Mouse (Mus musculus): ENCODE data around the gene Oscp1. TPM values are rescaled to one million over a fixed set of nuclear protein-coding genes. Genes with fewer than 3 reads are reported as not detected.
A peak's percentile ranks its signal among the peaks of the same experiment; 100 is the strongest.

The Oscp1 gene
- total RNA-seq, 1 experiment from 2014 or later = 7.5 TPM

DNA sequence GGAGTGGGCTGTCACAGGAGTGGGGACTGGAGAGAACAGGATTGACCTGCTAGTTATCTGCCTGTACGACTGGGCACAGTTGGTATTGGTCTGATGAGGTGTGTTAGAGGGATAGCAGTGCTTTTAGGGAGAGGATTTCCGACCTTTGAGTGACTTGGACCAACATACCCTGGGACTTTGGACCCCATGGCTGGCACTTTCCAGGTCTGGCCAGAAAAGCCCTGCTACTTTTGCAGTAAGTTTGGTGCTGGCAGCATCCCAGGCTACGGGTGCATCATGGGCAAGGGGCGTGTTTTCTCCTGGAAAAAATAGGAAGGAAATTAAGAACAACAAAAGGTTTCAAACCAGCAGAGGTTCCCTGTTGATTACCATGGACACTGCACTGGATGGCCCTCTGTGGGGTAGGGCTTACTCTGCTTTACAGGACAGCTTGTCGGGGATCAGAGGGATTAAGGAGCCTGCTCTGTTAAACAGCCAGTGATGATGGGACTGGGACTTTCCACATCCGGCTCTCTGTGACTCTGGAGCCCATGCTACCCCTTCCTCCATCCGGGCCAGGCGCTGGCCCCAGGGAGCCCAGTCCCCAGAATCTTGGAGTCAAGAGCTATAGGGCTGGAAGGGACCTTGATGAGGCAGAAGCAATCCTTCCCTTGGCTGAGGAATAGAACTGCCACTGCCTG lies 49.8 kb downstream of the Oscp1 start:
- no peak for ATAC-seq (replicated peaks; ENCODE audit: low read depth, poor library complexity, severe bottlenecking)

DNA sequence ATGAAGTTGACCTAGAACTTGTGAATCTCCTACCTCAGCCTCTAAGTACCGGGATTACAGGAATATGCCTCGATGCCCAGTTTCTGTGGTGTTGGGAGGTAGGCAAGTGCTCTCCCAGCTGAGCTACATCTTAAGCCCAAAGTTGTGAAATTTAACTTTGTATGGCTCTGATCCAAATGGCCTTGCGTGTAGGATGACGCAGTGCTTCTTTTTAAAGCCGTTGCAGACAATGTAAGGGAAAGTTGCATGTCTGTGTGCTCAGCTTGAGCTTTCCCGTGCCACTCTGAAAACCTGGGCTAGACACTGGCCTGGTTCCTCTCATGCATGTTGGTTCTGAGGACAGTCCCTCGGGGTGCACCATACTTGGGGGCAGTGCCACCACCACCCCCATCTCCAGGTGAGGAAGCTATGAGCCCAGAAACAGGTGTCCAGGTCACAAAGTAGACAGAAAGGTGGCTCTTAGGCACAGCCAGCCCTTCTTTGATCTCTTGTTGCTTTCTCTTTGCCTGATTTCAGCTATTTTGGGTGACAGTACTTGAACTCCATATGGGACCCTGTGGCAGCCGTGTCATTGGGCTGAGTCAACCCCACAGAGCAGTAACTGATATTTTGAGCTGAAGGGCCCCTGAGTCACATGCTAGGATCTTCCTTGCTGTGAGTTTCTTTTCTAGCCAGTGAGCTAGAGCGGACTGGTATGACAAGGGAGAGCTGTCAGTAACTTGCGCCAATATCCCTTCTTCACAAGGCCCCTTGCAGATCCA lies 51.4 kb downstream of the Oscp1 start:
- no peak for ATAC-seq (replicated peaks; ENCODE audit: low read depth, poor library complexity, severe bottlenecking)

DNA sequence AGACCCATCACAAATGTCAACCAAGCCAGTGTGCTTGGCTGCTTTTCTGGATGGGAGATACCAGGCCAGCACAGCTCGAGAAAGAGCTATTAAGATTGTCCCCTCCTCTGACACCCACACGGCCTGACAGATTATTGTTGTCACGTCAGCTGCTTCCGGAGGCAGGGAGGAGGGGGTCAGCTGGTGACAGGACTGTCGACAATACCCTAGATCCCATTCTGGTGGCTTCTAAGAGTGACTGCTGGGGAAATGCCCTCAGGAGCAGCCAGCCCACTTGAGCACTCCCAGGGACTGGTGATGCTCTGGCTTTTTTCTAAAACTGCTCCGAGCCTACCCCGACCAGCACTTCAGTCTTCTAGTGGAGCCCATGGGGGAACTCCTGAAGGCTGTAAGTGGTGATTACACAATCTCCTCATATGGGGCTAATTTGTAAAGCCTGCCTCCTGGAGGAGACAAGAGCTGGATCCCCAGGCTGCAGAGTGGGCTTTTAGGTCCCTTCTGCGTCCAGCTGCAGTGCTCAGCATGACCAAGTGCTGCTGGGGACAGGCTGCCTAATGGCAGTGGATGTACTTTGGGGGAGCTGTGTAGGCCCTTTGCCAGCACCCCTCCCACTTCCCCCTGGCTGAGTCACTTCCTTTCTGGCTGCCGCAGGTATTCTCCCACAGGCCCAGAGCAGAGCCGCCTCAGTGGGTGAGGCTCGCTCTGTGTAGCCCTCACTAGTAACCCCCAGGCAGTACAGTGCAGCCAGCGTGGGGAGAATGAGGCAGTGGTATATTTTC lies 52.2 kb downstream of the Oscp1 start:
- ATAC-seq (replicated peaks; ENCODE audit: low read depth, poor library complexity, severe bottlenecking) = peak; percentile 75

DNA sequence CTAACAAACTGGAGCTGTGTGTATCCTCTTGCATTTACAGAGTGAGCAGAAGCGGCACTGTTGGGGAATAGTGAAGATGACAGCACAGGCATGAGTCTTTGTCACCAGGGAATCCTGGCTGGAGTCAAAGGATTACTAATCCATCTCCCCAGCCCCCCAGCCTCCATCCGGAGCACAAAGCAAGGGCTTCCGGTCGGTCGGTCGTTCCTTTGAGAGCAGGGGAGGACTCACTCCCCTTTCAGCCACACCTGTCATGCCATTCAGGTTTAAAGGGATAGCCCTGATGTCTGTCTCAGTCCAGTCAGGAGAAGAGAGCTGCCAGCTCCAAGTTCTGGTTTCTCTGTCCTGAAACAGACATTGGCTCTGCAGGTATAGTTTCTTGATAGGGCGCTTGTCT lies 52.8 kb downstream of the Oscp1 start:
- no peak for ATAC-seq (replicated peaks; ENCODE audit: low read depth, poor library complexity, severe bottlenecking)

DNA sequence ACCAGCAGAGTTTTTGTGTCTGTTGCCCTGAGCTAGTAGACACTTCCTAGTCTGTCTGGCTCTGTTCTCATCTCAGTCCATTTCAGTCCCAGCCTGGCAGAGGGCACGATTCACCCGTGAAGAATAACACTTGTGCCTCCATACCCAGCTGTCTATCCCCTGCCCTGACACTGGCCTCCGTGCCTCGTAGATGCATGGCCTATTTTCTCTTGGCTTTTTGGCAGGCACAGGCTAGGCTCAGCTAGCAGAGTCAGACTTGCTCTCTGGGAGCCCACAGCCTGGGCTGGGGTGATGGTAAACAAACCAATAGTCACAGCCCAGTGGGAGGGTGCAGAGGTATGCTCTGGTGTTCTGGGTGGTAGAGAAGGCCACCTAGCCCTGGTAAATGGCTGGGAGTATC lies 54.9 kb downstream of the Oscp1 start:
- ATAC-seq (replicated peaks; ENCODE audit: low read depth, poor library complexity, severe bottlenecking) = no peak

DNA sequence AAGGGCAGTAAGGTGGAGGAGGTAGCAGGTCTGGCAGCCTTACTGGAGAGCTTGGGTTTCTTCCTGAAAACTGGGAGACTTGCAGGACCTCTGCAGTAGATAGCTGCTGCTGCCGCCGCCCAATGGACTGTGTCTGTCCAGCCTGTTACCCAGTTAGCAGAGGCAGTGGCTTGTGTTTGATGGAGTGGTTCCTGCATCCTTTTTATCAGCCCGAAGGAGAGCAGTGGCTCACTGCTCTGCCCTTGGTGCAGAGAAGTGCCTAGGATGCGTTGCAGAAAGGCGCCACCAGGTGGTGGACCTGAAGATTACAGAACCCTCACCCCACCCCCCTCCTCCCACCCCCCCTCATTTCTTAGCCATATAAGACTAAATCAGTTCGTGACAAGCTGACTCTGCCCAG lies 55.6 kb downstream of the Oscp1 start:
- ATAC-seq (replicated peaks; ENCODE audit: low read depth, poor library complexity, severe bottlenecking) = peak; percentile 64

DNA sequence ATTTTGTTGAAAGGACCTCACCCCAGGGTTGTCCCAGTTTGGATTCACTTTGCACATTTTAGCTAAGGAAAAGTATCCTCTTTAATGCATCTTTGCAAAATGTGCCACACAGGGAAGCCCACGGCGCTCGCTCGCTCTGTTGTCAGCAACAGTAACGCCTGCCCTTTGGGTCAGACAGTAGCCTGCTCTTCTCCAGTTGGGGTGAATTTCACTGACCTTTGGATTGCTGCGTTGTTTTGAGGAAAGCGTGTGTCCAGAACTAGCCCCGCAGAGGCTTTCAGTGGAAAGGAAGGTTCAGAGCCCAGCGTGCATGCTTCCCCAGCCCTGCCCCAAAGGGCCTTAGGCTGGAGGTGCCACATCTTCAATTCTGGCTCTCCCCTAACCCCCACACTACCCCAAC lies 57.0 kb downstream of the Oscp1 start:
- no peak for ATAC-seq (replicated peaks; ENCODE audit: low read depth, poor library complexity, severe bottlenecking)

DNA sequence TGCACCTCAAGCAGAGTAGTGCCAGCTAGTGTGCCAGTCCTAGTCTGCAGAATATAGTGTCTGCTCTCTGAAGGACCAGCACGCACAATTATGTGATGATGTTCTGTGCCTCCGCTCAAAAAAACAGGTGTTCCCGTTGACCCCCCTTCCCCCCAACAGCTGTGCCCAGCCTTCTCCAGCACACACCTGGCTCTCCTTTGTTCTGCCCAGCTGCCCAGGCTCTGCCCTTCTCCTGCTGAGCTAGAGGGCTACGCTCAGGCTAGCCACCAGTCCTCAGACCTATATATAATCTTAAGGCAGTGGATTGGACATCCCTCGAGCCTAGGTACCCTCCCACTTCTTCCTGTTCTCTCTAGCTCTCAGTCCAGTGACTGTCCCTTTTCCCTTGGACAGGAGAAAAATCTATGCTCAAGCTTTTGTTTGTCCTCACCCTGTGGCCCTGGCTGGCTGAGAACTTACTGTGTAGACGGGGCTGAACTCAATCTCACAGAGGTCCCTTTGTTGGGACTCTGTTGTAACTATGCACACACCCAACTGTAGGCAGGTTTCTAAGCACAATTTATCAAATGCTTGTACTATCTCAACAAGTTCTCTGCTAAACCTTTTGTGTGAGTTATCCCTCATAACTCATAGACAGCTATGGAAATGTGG lies 57.6 kb downstream of the Oscp1 start:
- no peak for ATAC-seq (replicated peaks; ENCODE audit: low read depth, poor library complexity, severe bottlenecking)

DNA sequence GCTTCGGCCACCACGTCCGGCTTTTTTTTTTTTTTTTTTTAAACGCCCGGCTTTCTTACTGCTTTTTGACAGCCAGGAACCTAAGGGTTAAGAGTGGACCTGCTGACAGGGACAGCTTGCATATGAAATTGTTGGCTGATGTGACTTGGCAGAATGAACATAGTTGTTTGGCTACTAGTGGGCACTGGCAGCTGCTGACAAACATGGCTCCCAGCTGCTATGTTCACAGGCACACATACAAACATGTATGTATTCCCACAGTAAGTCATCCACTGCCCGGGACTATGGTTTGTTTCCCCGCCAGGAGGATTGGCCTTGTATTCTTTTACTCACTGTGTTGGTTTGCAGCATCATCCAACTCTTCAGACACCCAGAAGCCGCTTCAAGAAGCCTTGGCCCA lies 58.8 kb downstream of the Oscp1 start:
- no peak for ATAC-seq (replicated peaks; ENCODE audit: low read depth, poor library complexity, severe bottlenecking)

DNA sequence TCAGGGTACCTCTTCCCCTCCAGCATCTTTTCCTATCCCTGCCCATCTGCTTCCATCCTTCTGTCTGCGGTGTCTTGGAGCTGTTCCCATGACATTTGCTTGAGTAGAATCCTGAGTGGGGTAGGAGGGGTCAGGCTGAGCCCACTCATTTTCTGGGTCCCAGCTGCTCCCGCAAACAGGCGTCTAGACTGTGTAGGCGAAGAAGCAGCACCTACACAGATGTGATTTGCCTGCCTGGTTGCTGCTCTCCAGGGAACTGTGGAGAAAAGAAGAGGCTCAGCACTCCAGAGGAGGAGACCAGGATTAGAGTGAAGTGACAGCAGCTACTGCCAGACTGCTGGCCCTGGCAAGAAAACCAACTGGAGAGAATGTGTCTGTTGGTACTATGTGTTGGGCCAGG lies 60.3 kb downstream of the Oscp1 start:
- ATAC-seq (replicated peaks; ENCODE audit: low read depth, poor library complexity, severe bottlenecking) = no peak

DNA sequence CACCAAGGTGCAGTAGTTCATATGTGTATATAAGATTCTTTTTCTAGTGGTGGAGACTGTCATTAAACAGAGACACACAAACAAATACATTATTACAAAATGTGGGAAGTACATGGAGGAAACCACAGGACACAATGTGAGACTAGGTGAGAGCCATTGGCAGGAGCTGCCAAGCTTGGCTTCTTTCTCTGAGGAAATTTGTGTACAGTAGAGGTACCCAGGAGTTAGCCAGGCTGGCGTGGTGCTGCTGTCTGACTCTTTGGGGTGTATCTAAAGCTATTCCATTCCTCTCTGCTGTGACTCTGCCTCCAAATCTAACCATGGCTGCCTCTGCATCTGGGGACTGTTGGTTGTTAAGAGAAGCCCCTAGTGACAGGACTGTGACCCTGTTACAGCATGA lies 60.7 kb downstream of the Oscp1 start:
- ATAC-seq (replicated peaks; ENCODE audit: low read depth, poor library complexity, severe bottlenecking) = no peak

DNA sequence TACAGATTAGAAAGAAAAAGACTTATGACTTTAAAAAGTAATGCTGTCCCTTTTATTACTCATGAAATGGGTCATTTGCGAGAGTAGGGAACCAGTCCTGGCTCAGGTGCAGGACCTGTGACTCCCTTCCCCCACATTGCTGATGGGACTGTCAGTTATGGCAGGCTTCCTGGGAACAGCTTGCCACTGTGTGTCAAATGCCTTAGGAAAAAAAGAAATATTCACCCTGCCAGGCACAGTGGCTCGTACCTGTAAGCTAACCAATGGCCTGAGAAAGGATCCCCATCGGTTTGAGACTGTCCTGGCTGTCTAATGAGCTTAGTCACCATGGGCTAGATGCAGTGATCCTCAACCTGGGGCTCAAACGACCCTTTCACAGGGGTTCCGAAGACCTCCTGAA lies 61.7 kb downstream of the Oscp1 start:
- ATAC-seq (replicated peaks; ENCODE audit: low read depth, poor library complexity, severe bottlenecking) = no peak

DNA sequence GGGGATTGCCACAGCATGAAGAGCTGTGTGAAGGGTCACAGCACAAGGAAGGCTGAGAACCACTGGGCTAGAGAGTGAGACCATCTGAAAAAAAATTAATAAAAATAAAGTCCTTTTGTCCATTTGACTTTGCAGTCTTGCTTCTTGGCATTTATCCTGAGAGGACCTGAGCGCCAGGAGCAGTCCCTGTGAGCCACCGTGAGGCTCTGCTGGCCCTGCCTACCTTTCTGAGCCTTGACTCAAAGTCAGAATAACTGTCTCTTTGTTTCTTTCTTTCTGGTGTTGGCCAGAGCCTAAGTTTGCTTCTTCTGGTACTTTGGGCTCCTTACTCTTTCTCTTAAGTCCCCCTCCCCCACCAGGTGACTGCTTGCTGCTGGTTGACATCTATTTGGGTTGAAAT lies 62.1 kb downstream of the Oscp1 start:
- ATAC-seq (replicated peaks; ENCODE audit: low read depth, poor library complexity, severe bottlenecking) = no peak

DNA sequence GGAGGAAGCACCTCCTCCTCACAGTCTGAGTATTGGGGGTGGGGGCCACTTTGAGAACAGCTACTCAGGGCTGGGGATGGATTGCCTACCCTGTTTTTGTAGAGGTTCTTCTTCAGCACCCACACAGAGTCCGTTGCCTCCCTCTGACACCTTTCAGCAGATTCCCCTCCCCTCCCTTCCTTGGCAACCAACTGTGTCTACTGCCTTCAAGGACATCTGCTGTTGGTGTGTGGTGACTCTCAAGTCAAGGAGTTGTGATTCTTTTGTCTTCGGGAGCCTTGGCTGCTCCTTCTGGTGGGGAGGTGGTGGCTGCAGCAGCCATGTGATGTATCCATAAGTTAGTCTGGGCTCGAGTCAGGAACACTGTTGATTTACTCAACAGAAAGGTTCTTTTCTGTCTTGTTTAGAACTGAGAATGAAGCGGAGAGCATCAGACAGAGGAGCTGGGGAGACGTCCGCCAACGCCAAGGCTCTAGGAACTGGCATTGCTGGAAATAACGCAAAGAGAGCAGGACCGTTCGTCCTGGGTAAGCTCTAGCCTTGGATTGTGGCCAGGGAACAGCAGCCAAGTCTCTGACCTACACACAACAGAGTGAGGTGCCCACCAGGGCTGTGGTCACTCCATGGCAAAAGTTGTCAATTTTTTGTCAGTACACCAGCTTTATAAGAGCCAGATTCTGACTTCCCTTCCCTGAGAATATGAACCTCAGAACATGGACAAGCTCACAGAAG lies 65.1 kb downstream of the Oscp1 start:
- ATAC-seq (replicated peaks; ENCODE audit: low read depth, poor library complexity, severe bottlenecking) = no peak

DNA sequence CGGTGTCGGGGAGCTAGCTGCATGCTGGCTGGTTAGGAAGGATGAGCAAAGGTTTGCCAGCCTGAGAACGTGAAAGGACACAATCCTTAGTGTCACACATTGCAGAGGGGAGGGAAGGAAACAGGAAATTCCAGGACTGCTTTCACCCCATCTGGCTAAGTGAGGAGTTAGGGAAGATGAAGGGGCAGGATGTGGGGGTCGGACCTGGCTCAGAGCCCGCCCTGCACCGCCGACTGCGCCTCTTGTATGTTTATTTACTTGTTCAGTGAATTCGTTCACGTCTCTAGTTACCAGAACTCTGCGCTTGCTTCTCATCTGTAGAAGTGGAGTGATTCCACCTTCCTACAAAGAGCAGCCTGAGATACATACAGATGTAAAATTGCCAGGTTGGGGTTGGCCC lies 72.1 kb downstream of the Oscp1 start:
- ATAC-seq (replicated peaks; ENCODE audit: low read depth, poor library complexity, severe bottlenecking) = no peak

DNA sequence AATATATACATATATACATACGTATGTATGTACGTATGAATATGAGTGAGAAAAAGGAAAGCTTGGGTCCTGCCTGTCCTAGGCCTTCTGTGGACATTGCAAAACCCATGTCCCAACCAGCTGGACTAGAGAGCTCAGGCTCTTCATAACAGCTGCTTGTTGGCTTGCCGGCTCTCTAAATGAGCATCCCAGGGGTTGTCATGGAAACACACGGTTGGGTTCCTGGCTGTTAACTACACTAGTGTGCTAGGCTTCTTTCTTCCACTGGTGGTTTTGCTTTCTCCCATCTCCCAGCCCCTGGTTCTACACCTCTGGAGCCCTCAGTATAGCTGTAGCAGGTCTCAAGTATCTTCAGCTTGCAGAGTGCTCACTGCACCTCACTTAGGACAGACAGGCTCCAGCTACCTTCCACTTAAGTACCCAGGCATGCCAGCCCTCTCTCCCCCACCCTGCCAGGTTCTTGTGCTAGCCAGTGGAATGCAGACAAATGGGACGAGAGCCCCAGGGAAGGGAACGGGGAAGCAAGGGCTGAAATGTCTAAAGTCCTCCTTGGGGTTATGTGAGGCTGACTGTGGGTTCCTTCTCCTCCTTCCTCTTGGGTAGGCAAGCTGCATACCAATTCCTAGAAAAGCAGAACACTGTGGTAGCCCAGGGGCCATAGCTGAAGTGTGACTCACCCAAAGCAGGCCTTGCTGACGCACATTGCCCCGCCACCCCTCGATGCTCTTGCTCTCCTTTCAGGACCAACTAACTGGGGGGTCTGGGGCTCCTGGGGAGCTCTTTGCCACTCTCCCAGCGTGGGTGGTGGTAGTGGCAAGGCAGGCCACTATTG lies 73.1 kb downstream of the Oscp1 start:
- ATAC-seq (replicated peaks; ENCODE audit: low read depth, poor library complexity, severe bottlenecking) = peak; percentile 97

DNA sequence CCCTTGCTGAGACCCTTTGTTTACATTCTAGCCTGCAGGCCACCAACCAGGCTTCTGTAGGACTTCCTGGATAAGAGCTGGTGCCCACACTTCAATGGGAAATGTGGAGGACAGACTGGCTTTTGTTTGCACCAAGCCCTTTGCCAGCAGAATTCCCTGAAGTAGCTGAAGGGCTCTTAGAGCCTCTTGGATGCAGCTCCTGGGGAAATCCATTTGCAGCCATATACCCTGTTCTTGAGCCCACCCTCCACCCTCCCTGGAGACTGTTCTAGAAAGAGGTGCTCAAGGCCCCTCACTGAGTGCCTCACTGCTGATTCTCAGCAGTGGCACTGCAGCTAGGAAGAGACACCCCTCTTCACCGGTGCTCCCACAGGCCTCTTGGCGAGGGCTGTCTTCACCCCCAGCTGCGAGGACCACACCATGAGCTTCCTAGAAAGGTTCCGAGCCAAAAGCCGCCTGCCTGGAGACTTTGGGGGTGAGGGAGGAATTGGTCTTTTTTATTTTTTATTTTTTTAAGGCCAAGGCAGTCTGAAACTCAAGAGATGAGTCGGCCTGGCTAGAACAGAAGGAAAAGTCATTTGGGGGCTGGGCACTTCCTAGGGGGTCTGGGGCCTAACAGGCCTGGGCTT lies 74.4 kb downstream of the Oscp1 start:
- no peak for ATAC-seq (replicated peaks; ENCODE audit: low read depth, poor library complexity, severe bottlenecking)

DNA sequence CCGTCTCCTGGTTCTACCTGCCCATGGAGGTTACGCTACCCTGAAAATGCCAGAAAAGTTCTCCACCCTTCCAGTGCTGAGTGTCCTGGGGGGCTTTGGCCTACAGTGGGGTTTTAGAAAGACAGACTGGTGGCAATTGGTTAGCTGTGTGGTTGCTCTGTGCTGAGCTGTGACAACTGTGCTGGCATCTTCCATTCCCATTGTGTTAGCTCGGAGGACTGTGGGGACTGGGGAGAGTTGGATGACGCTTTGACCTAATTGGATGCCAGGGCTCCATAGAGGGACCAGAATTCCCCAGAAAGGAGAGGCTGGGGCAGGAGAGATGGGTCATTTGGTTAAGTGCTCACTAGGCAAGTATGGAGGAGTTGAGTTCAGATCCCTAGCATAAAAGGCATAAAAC lies 75.9 kb downstream of the Oscp1 start:
- no peak for ATAC-seq (replicated peaks; ENCODE audit: low read depth, poor library complexity, severe bottlenecking)

DNA sequence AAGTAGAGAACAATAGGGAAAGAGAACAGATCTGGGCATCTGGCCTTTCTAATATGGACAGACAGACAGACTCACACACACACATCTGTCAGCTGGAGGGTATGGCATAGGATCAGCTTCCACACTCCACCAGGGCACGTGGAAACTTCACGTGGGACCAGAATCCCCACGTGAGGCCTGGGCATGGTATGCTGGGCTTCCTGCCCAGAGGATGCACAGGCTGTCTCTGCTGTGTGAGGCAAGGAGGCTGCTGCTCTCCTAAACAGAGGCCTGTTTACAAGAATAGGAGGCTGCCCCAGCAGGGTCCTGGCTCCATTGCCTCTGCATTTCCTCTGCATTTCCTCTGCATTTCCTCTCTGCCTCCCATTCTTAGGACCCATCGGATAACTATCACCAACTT lies 76.3 kb downstream of the Oscp1 start:
- ATAC-seq (replicated peaks; ENCODE audit: low read depth, poor library complexity, severe bottlenecking) = no peak

All from common myeloid progenitor, adult 5-6 weeks (primary cell).